In genomic region chr15:3725214-3725613, GRCm38 (mm10) we compare ENCODE assay signal across 14 mouse cellular contexts.
DNase-seq lines count a peak whose midpoint lies in the region; ATAC-seq lines count a peak whose summit lies in the region.
"Had no signal": no experiment of that assay in that cellular context is flagged by ENCODE, and none has a peak within 500 bp of the region (broad histone marks: within the 10 kb centered on the region; RNA-seq: fewer than 3 reads in every experiment).

No protein-coding gene starts in this region.

- no peak for ATAC-seq in kidney, embryonic 16.5 days (ENCODE audit: low FRiP score, low TSS enrichment)
- no peak for ATAC-seq in activated CD4-positive, CD25-positive, alpha-beta regulatory T cell, adult 4 months
- ATAC-seq: midbrain, embryonic 13.5 days had no signal

- no peaks in the 10 kb centered on the region for H3K9me3 ChIP-seq in kidney, embryonic 16.5 days (ENCODE audit: low read length)
- H3K9me3 ChIP-seq: hindbrain, embryonic 12.5 days; limb, embryonic 15.5 days had no signal

- no peak overlapping the region for H3K4me2 ChIP-seq in kidney, embryonic 16.5 days (replicated peaks; ENCODE audit: low read depth, low read length)
- H3K4me2 ChIP-seq: hindbrain, embryonic 12.5 days; limb, embryonic 15.5 days; midbrain, embryonic 13.5 days had no signal

- intact Hi-C loops in left cerebral cortex, postnatal 14 days (cut with DNase I): no loop called here

- no peak overlapping the region for H3K4me3 ChIP-seq in kidney, embryonic 16.5 days (ENCODE audit: low read length)
- H3K4me3 ChIP-seq: hindbrain, embryonic 12.5 days; limb, embryonic 15.5 days; midbrain, embryonic 13.5 days had no signal

- H3K9ac ChIP-seq in kidney, embryonic 16.5 days (replicated peaks; ENCODE audit: low read length): no peak overlapping the region
- H3K9ac ChIP-seq: hindbrain, embryonic 12.5 days; limb, embryonic 15.5 days; midbrain, embryonic 13.5 days had no signal

- H3K27me3 ChIP-seq in kidney, embryonic 16.5 days (ENCODE audit: insufficient read depth, low read length): no peaks in the 10 kb centered on the region
- H3K27me3 ChIP-seq: hindbrain, embryonic 12.5 days; limb, embryonic 15.5 days; midbrain, embryonic 13.5 days had no signal

- H3K36me3 ChIP-seq in kidney, embryonic 16.5 days (ENCODE audit: insufficient read depth, low read length): no peaks in the 10 kb centered on the region
- H3K36me3 ChIP-seq: hindbrain, embryonic 12.5 days; limb, embryonic 15.5 days; midbrain, embryonic 13.5 days had no signal

- DNase-seq in adrenal gland, adult (ENCODE audit: inconsistent age in 2 of 2, low spot score in 1 of 2): peak; percentile 37 to 65
- DNase-seq in adrenal gland, postnatal 10 days: no peak
- peak; percentile 63 for DNase-seq in kidney, adult 11 months
- DNase-seq in NIH3T3 (ENCODE audit: low read depth): peak; percentile 71
- peak; percentile 24 to 47 for DNase-seq in kidney, postnatal 25 days
- DNase-seq in left cerebral cortex, postnatal 14 days (ENCODE audit: low spot score in 2 of 2): no peak
- DNase-seq: cerebellum, postnatal 10 days; gastrocnemius, postnatal 10 days had no signal

- H3K27ac ChIP-seq in kidney, embryonic 16.5 days (ENCODE audit: low read length): no peak overlapping the region
- H3K27ac ChIP-seq: hindbrain, embryonic 12.5 days; kidney, postnatal 0 days; limb, embryonic 15.5 days; midbrain, embryonic 13.5 days had no signal

- no peaks in the 10 kb centered on the region for H3K4me1 ChIP-seq in kidney, embryonic 16.5 days (ENCODE audit: insufficient read depth, low read length)
- H3K4me1 ChIP-seq: hindbrain, embryonic 12.5 days; limb, embryonic 15.5 days; midbrain, embryonic 13.5 days had no signal

- WGBS in kidney, embryonic 16.5 days: 76% methylated on average over 3 of the region's 3 CpGs

Comparison
In these comparisons a context has a peak if more than half of its experiments do, and no peak if none do; other contexts are left out.
1. DNase-seq: peak in adrenal gland, adult (2 of 2), kidney, adult 11 months (single experiment), NIH3T3 (single experiment) and kidney, postnatal 25 days (2 of 2); none in adrenal gland, postnatal 10 days (single experiment) and left cerebral cortex, postnatal 14 days (0 of 2).